Mouse (Mus musculus) C2C12 (cell line): ENCODE measurements at regions not wholly inside any gene's neighbourhood (a gene's known extent, or its start where the extent isn't known, plus 50 kb on each side); places are given as distances from the start of the nearest gene placed in this dataset.

ENCODE experiments used
- CEBPB ChIP-seq: IDR thresholded peaks from one replicate; pipeline ENCODE4 v1.6.1; 2011; ENCODE audit warnings: low read depth, mild to moderate bottlenecking, control low read depth, moderate library complexity
- CTCF ChIP-seq: IDR thresholded peaks from one replicate; pipeline ENCODE4 v1.5.1; 2011; ENCODE audit not compliant: control insufficient read depth, insufficient read depth, insufficient read length
- FOSL1 ChIP-seq: IDR thresholded peaks from one replicate; pipeline ENCODE4 v1.8.0; 2011; ENCODE audit warnings: mild to moderate bottlenecking, low read length; ENCODE audit not compliant: poor library complexity, insufficient read depth, severe bottlenecking
- MYOD1 ChIP-seq: IDR thresholded peaks from one replicate; pipeline ENCODE4 v1.6.1; 2011; ENCODE audit warnings: low read depth; ENCODE audit not compliant: control insufficient read depth, insufficient read length
- MYOG ChIP-seq: IDR thresholded peaks from one replicate; pipeline ENCODE4 v1.6.1; 2011; ENCODE audit not compliant: control insufficient read depth, insufficient read length; ENCODE audit errors: extremely low read depth

DNA sequence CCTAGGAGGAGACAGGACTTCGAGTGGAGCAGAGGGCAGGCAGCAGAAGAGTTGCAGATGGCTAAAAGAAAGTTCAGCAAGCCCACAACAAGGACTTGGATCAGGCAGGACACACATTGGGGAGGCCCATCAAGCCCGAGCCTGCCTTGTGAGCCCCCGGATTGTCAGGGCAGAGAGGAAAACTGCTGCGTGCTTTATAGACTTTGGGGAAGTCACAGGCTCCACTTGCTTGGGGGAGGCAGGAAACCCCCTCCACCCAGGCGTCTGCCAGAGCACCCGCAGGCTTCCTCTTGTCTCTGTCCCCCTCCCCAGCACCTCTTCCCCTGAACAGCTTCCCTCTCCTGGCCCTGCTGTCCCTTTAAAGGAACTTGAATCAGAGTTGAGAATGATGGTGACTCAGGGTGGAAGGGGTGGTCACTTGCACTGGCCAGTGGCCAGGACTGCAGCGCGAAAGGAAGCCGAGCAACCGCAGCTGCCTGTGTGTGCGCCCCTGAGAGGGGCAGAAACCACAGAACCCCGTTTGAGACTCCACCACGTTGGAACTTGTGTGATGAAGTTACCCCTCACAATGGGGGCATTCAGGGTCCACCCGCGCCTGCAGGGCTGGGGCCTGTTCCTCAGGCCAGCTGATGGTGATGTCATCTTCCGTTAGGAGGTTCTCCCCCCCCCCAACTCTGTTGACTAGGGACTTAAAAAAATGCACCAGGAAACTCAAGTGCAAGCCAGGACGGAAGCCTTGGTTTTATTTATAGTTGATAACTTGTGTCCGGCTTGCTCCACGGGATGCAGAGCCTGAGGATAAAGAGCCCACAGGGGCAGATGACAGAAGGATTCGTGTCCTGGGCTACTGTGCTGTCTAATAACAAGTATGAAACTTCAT is 96.4 kb downstream of the 1810010D01Rik start:
- TF ChIP-seq CTCF (no peak), CEBPB (no peak), MYOG (no peak), MYOD1 (peak; percentile 75), FOSL1 (no peak)
